Mouse (Mus musculus) liver, postnatal 0 days (tissue): ENCODE data around the gene Trim43b. TPM values are rescaled to one million over a fixed set of nuclear protein-coding genes. Genes with fewer than 3 reads are reported as not detected.
"Not testable (repeated sequence)": the region's sequence is repeated elsewhere in the genome, so short reads cannot be mapped to it uniquely, and the experiment has no call there.

Experiments used
- ATAC-seq: fragments of 200-750 bp; cut with Nextera tagmentation; 2 replicates; pipeline ENCODE4 v1.8.0; 2017; ENCODE audit warnings: mild to moderate bottlenecking, moderate library complexity
- DNase-seq: peaks from one replicate; pipeline ENCODE4 v3.0.0-alpha.2; 2016
- H3K27ac ChIP-seq: fragments of 300-500 bp; sonication (generic); 2 replicates; pipeline ENCODE4 v1.5.1; 2014; ENCODE audit warnings: antibody characterized with exemption, moderate library complexity, mild to moderate bottlenecking, low read depth
- H3K27me3 ChIP-seq: fragments of 300-500 bp; sonication (generic); 2 replicates; pipeline ENCODE4 v1.6.1; 2014; ENCODE audit warnings: low read length, control low read depth, mixed read lengths; ENCODE audit not compliant: insufficient read depth
- H3K36me3 ChIP-seq: fragments of 300-500 bp; sonication (generic); replicated peaks from 2 replicates; pipeline ENCODE4 v1.6.1; 2014; ENCODE audit warnings: mild to moderate bottlenecking, control low read depth, low read length, moderate library complexity, mixed read lengths; ENCODE audit not compliant: insufficient read depth
- H3K4me1 ChIP-seq: fragments of 300-500 bp; sonication (generic); 2 replicates; pipeline ENCODE4 v1.6.1; 2014; ENCODE audit warnings: antibody characterized with exemption, mild to moderate bottlenecking, control low read depth; ENCODE audit not compliant: insufficient read depth
- H3K4me2 ChIP-seq: fragments of 300-500 bp; sonication (generic); 2 replicates; pipeline ENCODE4 v1.6.1; 2014; ENCODE audit warnings: low read depth, mild to moderate bottlenecking, low read length, moderate library complexity, mixed read lengths
- H3K4me3 ChIP-seq: fragments of 300-500 bp; sonication (generic); 2 replicates; pipeline ENCODE4 v1.5.1; 2014; ENCODE audit warnings: low read depth, low read length
- H3K9ac ChIP-seq: fragments of 300-500 bp; sonication (generic); replicated peaks from 2 replicates; pipeline ENCODE4 v1.6.1; 2014; ENCODE audit warnings: mild to moderate bottlenecking, moderate library complexity
- H3K9me3 ChIP-seq: fragments of 300-500 bp; sonication (generic); 2 replicates; pipeline ENCODE4 v1.6.1; 2016; ENCODE audit warnings: mild to moderate bottlenecking, control low read depth, low read length, mixed read lengths
- WGBS: fragments of 180-500 bp; shearing (Covaris S2); extraction: QIAGEN DNeasy Blood & Tissue Kit; methylation state at CpG from one replicate; pipeline ENCODE4 v1.1.7; 2014; ENCODE audit not compliant: insufficient replicate concordance; 5-methylcytosine and 5-hydroxymethylcytosine counted together
- polyA plus RNA-seq: library from polyadenylated mRNA; unstranded; fragments of >200 nt; fragmentation: Nextera tagmentation; extraction: Ambion mirVana; gene quantifications from 2 replicates; pipeline ENCODE4 v1.2.1, GENCODE M21; 2015

The Trim43b gene
- not detected in 2 replicates for polyA plus RNA-seq

DNA sequence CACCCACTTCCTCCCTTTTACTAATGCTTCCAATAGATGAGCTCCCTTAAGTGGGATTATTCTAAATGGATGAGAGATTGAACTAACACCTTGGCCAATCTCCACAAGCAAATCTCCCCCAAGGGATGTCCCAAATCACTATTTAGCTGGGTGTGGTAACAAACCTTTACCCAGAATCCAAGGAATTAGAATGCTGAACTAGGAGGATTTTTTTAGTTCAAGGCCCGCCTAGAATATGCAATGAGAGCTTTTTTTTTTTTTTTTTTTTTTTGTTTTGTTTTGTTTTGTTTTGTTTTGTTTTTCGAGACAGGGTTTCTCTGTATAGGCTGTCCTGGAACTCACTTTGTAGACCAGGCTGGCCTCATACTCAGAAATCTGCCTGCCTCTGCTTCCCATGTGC, at the start of gene Trim43b:
TSS of gene Trim43b (minus strand) at position 101 of the 400 bp plus-strand sequence.
- not testable (repeated sequence) for H3K4me1 ChIP-seq, ATAC-seq, H3K27me3 ChIP-seq, H3K27ac ChIP-seq, H3K4me3 ChIP-seq, H3K4me2 ChIP-seq, H3K9me3 ChIP-seq, H3K9ac ChIP-seq, H3K36me3 ChIP-seq, DNase-seq
- WGBS = 36% methylated on average over 1 of the region's 2 CpGs

DNA sequence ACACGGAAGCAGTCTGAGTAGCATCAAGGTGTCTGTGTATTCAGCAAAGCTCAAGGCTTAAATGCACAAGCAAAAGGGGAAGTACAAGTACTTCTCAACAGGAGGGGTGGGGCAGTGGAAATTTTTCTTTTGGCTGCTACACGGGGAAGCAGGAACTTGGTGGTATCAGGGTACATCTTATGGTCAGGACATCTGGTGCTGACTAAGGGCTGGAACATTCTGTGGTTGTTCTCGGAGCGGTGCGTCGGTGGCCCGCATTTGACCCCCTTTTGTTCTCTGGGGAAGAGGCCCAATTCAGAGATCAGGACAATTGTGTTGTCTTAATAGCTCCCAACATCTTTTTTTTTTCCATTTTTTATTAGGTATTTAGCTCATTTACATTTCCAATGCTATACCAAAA, 11.9 kb upstream of the Trim43b start:
- H3K27me3 ChIP-seq, H3K4me3 ChIP-seq, H3K4me1 ChIP-seq, H3K36me3 ChIP-seq, H3K27ac ChIP-seq, H3K4me2 ChIP-seq, ATAC-seq, DNase-seq, H3K9ac ChIP-seq, H3K9me3 ChIP-seq: not testable (repeated sequence)
- 87% methylated on average over 7 of the region's 7 CpGs for WGBS

DNA sequence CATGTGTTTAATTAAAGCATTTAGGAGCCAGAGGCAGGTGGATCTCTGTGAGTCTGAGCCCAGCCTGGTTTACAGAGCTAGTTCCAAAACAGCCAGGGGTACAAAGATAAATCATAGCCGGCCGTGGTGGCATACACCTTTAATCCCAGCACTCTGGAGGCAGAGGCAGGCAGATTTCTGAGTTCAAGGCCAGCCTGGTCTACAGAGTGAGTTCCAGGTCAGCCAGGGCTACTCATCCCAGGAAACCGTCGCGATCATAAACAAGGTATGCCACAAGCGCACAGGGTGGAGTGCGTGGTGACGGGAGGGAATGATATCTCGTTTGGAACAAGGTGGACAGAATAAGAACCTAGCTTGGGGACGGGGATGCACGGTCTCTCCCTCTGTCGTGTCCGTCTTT, 5.9 kb downstream of the Trim43b start:
- WGBS = 88% methylated on average over 13 of the region's 13 CpGs
- H3K9ac ChIP-seq, H3K27ac ChIP-seq, H3K9me3 ChIP-seq, H3K4me3 ChIP-seq, H3K36me3 ChIP-seq, H3K4me2 ChIP-seq, H3K27me3 ChIP-seq, DNase-seq, H3K4me1 ChIP-seq, ATAC-seq: not testable (repeated sequence)

DNA sequence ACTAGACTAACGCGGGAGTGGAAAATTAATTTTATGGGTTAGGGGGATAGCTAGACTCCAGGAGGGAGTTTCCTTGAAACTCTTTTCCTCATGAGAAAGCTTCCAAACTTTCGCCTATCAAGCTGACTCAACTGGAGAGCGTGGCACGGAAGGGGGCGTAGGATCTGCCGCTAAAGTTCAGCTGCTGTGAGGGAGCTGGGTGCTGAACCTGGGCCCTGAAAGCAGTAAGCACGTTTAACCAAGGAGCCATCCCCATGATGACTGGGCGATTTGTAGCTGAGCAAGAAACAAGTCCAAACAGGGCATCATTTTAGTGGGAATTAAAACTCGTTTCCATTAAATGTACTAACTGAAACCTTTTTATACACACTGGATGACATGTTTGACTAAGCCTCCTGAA, 13.0 kb downstream of the Trim43b start:
- not testable (repeated sequence) for DNase-seq, H3K4me2 ChIP-seq, H3K27me3 ChIP-seq, H3K36me3 ChIP-seq, H3K27ac ChIP-seq, H3K9me3 ChIP-seq, ATAC-seq, H3K9ac ChIP-seq, H3K4me1 ChIP-seq, H3K4me3 ChIP-seq
- 73% methylated on average over 10 of the region's 10 CpGs for WGBS

DNA sequence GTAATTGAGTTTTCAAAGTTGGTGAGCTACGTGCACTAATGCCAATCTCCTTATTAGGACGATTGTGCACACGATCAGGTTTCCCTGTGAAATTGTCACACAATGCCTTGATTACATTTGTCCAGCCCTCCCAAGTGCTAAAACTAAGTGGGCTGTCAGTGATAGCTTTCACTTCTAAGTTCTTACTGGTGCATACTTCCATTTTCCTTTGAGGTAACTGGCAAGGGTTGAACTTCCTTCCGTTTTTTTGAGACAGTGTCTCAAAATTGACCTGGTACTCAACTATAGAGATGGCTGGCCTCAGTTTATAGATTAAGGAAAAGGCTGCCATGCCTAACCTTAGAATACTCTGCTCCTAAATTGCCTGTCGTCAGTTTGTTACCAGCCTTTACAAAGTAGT, 16.1 kb downstream of the Trim43b start:
- not testable (repeated sequence) for H3K9ac ChIP-seq, H3K4me3 ChIP-seq, H3K9me3 ChIP-seq, ATAC-seq, H3K36me3 ChIP-seq, H3K27ac ChIP-seq, H3K27me3 ChIP-seq, DNase-seq, H3K4me2 ChIP-seq, H3K4me1 ChIP-seq
- 82% methylated on average over 1 of the region's 5 CpGs for WGBS

DNA sequence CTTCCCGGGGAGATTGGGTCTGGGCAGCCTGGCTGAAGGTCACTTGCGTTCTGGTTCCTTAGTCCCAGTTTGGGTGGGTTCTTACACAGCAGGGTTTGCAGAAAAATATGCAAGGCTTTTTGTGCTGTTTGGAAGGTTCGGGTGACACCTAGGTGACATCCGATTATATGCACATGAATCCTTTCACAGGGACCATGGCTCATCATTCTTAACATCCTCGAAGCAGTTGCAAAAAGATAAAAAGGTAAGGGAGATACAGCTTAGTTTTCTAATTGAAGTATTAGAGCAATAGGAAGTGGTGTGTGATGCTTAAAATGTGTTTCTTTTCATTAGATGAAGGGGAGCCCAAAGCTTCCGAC, 25.5 kb downstream of the Trim43b start:
- H3K9ac ChIP-seq, H3K36me3 ChIP-seq, H3K4me1 ChIP-seq, ATAC-seq, H3K27ac ChIP-seq, DNase-seq, H3K27me3 ChIP-seq, H3K4me3 ChIP-seq, H3K9me3 ChIP-seq, H3K4me2 ChIP-seq: not testable (repeated sequence)
- WGBS = 84% methylated on average over 2 of the region's 6 CpGs

DNA sequence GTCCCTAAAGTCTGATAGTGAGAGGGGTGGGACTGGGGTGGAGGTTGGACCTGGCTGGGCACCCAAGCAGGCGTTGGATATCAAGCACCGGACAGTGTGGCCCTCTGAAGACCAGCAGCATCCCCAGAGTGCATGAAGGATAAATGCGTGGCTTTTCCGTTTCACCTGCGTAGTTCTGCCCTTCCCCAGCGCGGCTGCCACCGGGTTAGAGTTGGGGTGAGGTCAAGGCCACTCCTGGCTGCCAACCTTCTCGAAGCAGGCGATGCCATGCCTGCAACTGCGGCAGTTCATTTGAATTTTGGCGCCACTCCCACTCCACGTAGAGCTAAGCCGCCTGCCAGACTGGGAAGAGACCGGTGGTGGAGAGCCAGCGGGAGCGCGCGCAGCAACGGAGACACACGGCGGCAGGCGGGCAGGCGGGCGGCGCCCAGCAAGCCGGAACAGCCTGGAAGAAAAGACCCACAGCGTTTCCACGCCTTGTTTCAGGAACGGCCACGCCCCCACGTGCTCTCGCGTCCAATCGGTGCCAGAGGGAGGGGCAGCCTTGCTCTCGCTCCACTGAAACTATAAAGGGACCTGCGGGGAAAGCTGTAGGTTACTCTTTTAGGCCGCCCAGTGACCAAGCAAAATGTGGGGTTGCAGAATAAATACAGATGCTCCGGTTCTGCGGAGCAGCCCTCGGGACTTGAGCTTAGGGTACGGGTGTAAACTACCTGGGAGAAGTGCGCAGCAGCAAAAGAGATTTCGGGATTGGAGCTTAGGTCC, 26.1 kb downstream of the Trim43b start:
- H3K9me3 ChIP-seq, H3K36me3 ChIP-seq, H3K27me3 ChIP-seq, H3K27ac ChIP-seq, H3K4me1 ChIP-seq, H3K4me2 ChIP-seq, H3K9ac ChIP-seq, H3K4me3 ChIP-seq: not testable (repeated sequence)
- ATAC-seq (peak; percentile 98), DNase-seq (peak; percentile 10)
- 70% methylated on average over 34 of the region's 44 CpGs for WGBS

Other genes with a start within 250 kb of the Trim43b start
- gene Bcl2a1a, start 135.9 kb downstream of the Trim43b start, polyA plus RNA-seq = 1.1 and 1.9 TPM in 2 replicates
- 5.2 and 7.3 TPM in 2 replicates for gene Bcl2a1b, start 106.4 kb upstream of the Trim43b start, polyA plus RNA-seq
- gene Gm29094, start 106.5 kb upstream of the Trim43b start, polyA plus RNA-seq = 0.46 and 0.51 TPM in 2 replicates
- gene Mthfs, start 117.8 kb upstream of the Trim43b start, polyA plus RNA-seq = 39.6 and 43.6 TPM in 2 replicates